14 mouse cellular contexts compared by ENCODE assay signal in genomic region chr10:119496221-119496620, GRCm38 (mm10). TPM values are rescaled to one million over a fixed set of nuclear protein-coding genes. Genes with fewer than 3 reads are reported as not detected.
DNase-seq lines count a peak whose midpoint lies in the region; ATAC-seq lines count a peak whose summit lies in the region.
"Had no signal": no experiment of that assay in that cellular context is flagged by ENCODE, and none has a peak within 500 bp of the region (broad histone marks: within the 10 kb centered on the region; RNA-seq: fewer than 3 reads in every experiment).

No protein-coding gene starts in this region.

- H3K9me3 ChIP-seq in hindbrain, embryonic 16.5 days (ENCODE audit: control insufficient read depth, low read length) = no peaks in the 10 kb centered on the region
- H3K9me3 ChIP-seq in hindbrain, embryonic 12.5 days (replicated peaks) = no peaks in the 10 kb centered on the region; the same call in 1 of the 2 replicates
- no peaks in the 10 kb centered on the region for H3K9me3 ChIP-seq in neural tube, embryonic 14.5 days (ENCODE audit: control insufficient read depth, low read length)
- H3K9me3 ChIP-seq: limb, embryonic 15.5 days had no signal

- H3K4me1 ChIP-seq in hindbrain, embryonic 16.5 days (ENCODE audit: control insufficient read depth, insufficient read depth, low read depth, low read length) = no peaks in the 10 kb centered on the region; the same call in 1 of the 2 replicates
- peaks cover 3% of the 10 kb centered on the region; the same call in 1 of the 2 replicates for H3K4me1 ChIP-seq in hindbrain, embryonic 12.5 days
- 0 out of 2 replicates have a peak, but pooled peaks cover 4% of the 10 kb centered on the region for H3K4me1 ChIP-seq in neural tube, embryonic 14.5 days (ENCODE audit: control insufficient read depth, insufficient read depth, low read length)
- H3K4me1 ChIP-seq: limb, embryonic 15.5 days had no signal

- H3K4me3 ChIP-seq in hindbrain, embryonic 16.5 days (ENCODE audit: low read length) = no peak overlapping the region
- no peak overlapping the region for H3K4me3 ChIP-seq in hindbrain, embryonic 12.5 days
- no peak overlapping the region for H3K4me3 ChIP-seq in neural tube, embryonic 14.5 days (ENCODE audit: low read depth, low read length)
- H3K4me3 ChIP-seq: limb, embryonic 15.5 days had no signal

- WGBS in hindbrain, embryonic 16.5 days = 42% methylated on average over 5 of the region's 5 CpGs
- WGBS in hindbrain, embryonic 12.5 days = 74% methylated on average over 5 of the region's 5 CpGs
- 47% methylated on average over 5 of the region's 5 CpGs for WGBS in neural tube, embryonic 14.5 days

- no peak overlapping the region for H3K27ac ChIP-seq in hindbrain, embryonic 16.5 days (ENCODE audit: low read depth, low read length)
- H3K27ac ChIP-seq in hindbrain, embryonic 12.5 days = no peak overlapping the region
- H3K27ac ChIP-seq in neural tube, embryonic 14.5 days (ENCODE audit: low read depth, low read length) = no peak overlapping the region
- H3K27ac ChIP-seq: limb, embryonic 15.5 days had no signal

- peak; percentile 41 for DNase-seq in adrenal gland, adult 2 months
- DNase-seq in adrenal gland, adult 18-20 months (ENCODE audit: low spot score in 2 of 2) = no peak
- DNase-seq in neural tube, embryonic 10.5 days (ENCODE audit: extremely low spot score, low spot score) = no peak
- peak; percentile 20 for DNase-seq in gastrocnemius, adult 18-20 months (ENCODE audit: low spot score)
- DNase-seq in T-cell, adult 2 months (ENCODE audit: low spot score) = no peak
- DNase-seq: cerebellum, adult 9-11 months; kidney, postnatal 14 days; layer of hippocampus, postnatal 36 days; thymus, adult 2 months had no signal

- no peaks in the 10 kb centered on the region for H3K36me3 ChIP-seq in hindbrain, embryonic 16.5 days (ENCODE audit: control insufficient read depth, insufficient read depth, low read length)
- no peaks in the 10 kb centered on the region; the same call in 1 of the 2 replicates for H3K36me3 ChIP-seq in hindbrain, embryonic 12.5 days
- H3K36me3 ChIP-seq in neural tube, embryonic 14.5 days (ENCODE audit: control insufficient read depth, insufficient read depth, low read length) = no peaks in the 10 kb centered on the region
- H3K36me3 ChIP-seq: limb, embryonic 15.5 days had no signal

- H3K4me2 ChIP-seq in hindbrain, embryonic 16.5 days (ENCODE audit: low read length) = no peak overlapping the region
- H3K4me2 ChIP-seq in hindbrain, embryonic 12.5 days (replicated peaks) = no peak overlapping the region
- no peak overlapping the region for H3K4me2 ChIP-seq in neural tube, embryonic 14.5 days (ENCODE audit: low read depth, low read length)
- H3K4me2 ChIP-seq: limb, embryonic 15.5 days had no signal

- no peaks in the 10 kb centered on the region for H3K27me3 ChIP-seq in hindbrain, embryonic 16.5 days (replicated peaks; ENCODE audit: control insufficient read depth, insufficient read depth, low read length)
- no peaks in the 10 kb centered on the region for H3K27me3 ChIP-seq in hindbrain, embryonic 12.5 days
- no peaks in the 10 kb centered on the region for H3K27me3 ChIP-seq in neural tube, embryonic 14.5 days (ENCODE audit: control insufficient read depth, insufficient read depth, low read length)
- H3K27me3 ChIP-seq: limb, embryonic 15.5 days had no signal

- ATAC-seq in hindbrain, embryonic 16.5 days = peak; percentile 73
- ATAC-seq in hindbrain, embryonic 12.5 days (ENCODE audit: low FRiP score) = no peak
- ATAC-seq in neural tube, embryonic 14.5 days (ENCODE audit: low read depth) = peak; percentile 66; the same call in 1 of the 2 replicates
- ATAC-seq: intestine, postnatal 0 days had no signal

- no peak overlapping the region for H3K9ac ChIP-seq in hindbrain, embryonic 16.5 days (ENCODE audit: low read depth, low read length)
- no peak overlapping the region for H3K9ac ChIP-seq in hindbrain, embryonic 12.5 days
- no peak overlapping the region for H3K9ac ChIP-seq in neural tube, embryonic 14.5 days (replicated peaks; ENCODE audit: low read depth, low read length)
- H3K9ac ChIP-seq: limb, embryonic 15.5 days had no signal

RNA-seq across cellular contexts. Expression of gene Grip1, which starts 42.6 kb away (rescaled TPM):
- total RNA-seq in adrenal gland, adult 2 months (2021) = under 1 TPM; 0.43 to 0.55 TPM
- 0.11 and 0.17 TPM in 2 replicates for polyA plus RNA-seq in adrenal gland, adult 2 months (2012; rRNA removed)
- under 1 TPM; 0.29 to 0.30 TPM for total RNA-seq in adrenal gland, adult 18-20 months (2021)
- polyA plus RNA-seq in hindbrain, embryonic 16.5 days (2015; fragmentation: Nextera tagmentation; extraction: Ambion mirVana) = 16.6 and 16.7 TPM in 2 replicates
- 15.7 and 15.9 TPM in 2 replicates for polyA plus RNA-seq in hindbrain, embryonic 12.5 days (2016; fragmentation: Nextera tagmentation; extraction: Ambion mirVana)
- 26.6 and 27.0 TPM in 2 replicates for polyA plus RNA-seq in neural tube, embryonic 14.5 days (2014; fragmentation: Nextera tagmentation; extraction: Ambion mirVana)
- total RNA-seq in gastrocnemius, adult 18-20 months (2021) = not detected

Comparison
In these comparisons a context has a peak if more than half of its experiments do, and no peak if none do; other contexts are left out.
1. DNase-seq: peak in adrenal gland, adult 2 months (single experiment) and gastrocnemius, adult 18-20 months (single experiment); none in adrenal gland, adult 18-20 months (0 of 2), neural tube, embryonic 10.5 days (single experiment) and T-cell, adult 2 months (single experiment).
2. RNA of gene Grip1, which starts 42.6 kb away (polyA plus RNA-seq): 26.6 to 27.0 TPM in neural tube, embryonic 14.5 days, 16.6 to 16.7 TPM in hindbrain, embryonic 16.5 days and 15.7 to 15.9 TPM in hindbrain, embryonic 12.5 days; 0.11 to 0.17 TPM in adrenal gland, adult 2 months; every median in the first group is over 10 times any median in the second.